ENCODE assay signal across 12 mouse cellular contexts in genomic region chr7:133571927-133572326, GRCm38 (mm10). TPM values are rescaled to one million over a fixed set of nuclear protein-coding genes. Genes with fewer than 3 reads are reported as not detected.
A peak's percentile ranks its signal among the peaks of the same experiment; 100 is the strongest.
DNase-seq lines count a peak whose midpoint lies in the region; TF ChIP-seq lines count a peak whose summit lies in the region.
"Had no signal": no experiment of that assay in that cellular context is flagged by ENCODE, and none has a peak within 500 bp of the region (broad histone marks: within the 10 kb centered on the region; RNA-seq: fewer than 3 reads in every experiment).

No protein-coding gene starts in this region.

- no peaks in the 10 kb centered on the region for H3K9me3 ChIP-seq in MEL (replicated peaks; ENCODE audit: insufficient read depth, low read length)

- no peak overlapping the region for H3K9ac ChIP-seq in MEL (ENCODE audit: control insufficient read depth, low read depth, low read length, poor library complexity, severe bottlenecking)

- H3K4me3 ChIP-seq in MEL (ENCODE audit: control insufficient read depth in 1 of 2, insufficient read depth in 1 of 2, low read depth in 2 of 2, low read length in 2 of 2), result no peak overlapping the region

- peak; percentile 43 for DNase-seq in kidney, adult 9 months
- no peak for DNase-seq in kidney, adult 18-20 months
- peak; percentile 10 for DNase-seq in A20 (ENCODE audit: low read depth, low spot score)
- peak; percentile 41 for DNase-seq in MEL (ENCODE audit: low read depth, low spot score)
- DNase-seq in cerebellum, postnatal 14 days, result peak; percentile 62 to 65
- no peak for DNase-seq in urinary bladder, postnatal 4 days (ENCODE audit: low spot score in 2 of 2)
- DNase-seq in adrenal gland, adult 8-10 months, result no peak
- DNase-seq in thymus, postnatal 0 days (ENCODE audit: low spot score), result no peak
- DNase-seq: lung, postnatal 14 days had no signal

- no peak overlapping the region for H3K27ac ChIP-seq in MEL (ENCODE audit: control insufficient read depth, low read depth, low read length)

- TF ChIP-seq RAD21 in MEL (IDR thresholded peaks at IDR 0.05; ENCODE audit: low read depth, low read length), result peak; percentile 57

- TF ChIP-seq EP300 in MEL (IDR thresholded peaks at IDR 0.05; ENCODE audit: low read depth in 1 of 2, low read length in 2 of 2), result no peak

- TF ChIP-seq POLR2A in MEL (IDR thresholded peaks at IDR 0.05; ENCODE audit: control insufficient read depth in 1 of 2, insufficient read depth in 1 of 2, low read depth in 1 of 2, low read length in 2 of 2, poor library complexity in 1 of 2), result no peak

- no peaks in the 10 kb centered on the region for H3K79me2 ChIP-seq in MEL (ENCODE audit: control insufficient read depth, insufficient read depth, low read length, poor library complexity)

- peak in 2 of 3 experiments; percentile 3 to 37; a peak in 2 of 6 replicates for TF ChIP-seq CTCF in MEL (IDR thresholded peaks at IDR 0.05 in 2 of 3, conservative IDR thresholded peaks at IDR 0.05 in 1 of 3; ENCODE audit: control insufficient read depth in 1 of 3, insufficient read depth in 1 of 3, low read depth in 2 of 3, low read length in 3 of 3, poor library complexity in 1 of 3, severe bottlenecking in 1 of 3)

- H3K27me3 ChIP-seq in MEL (ENCODE audit: control insufficient read depth in 1 of 2, insufficient read depth in 2 of 2, low read length in 2 of 2), result no peaks in the 10 kb centered on the region

- peaks cover 0 to 9% of the 10 kb centered on the region in 2 experiments; a peak in 1 of 4 replicates for H3K4me1 ChIP-seq in MEL (ENCODE audit: control insufficient read depth in 1 of 2, insufficient read depth in 2 of 2, low read length in 2 of 2)

- H3K36me3 ChIP-seq in MEL (ENCODE audit: control insufficient read depth in 1 of 2, insufficient read depth in 2 of 2, low read length in 2 of 2), result peaks cover 0 to 5% of the 10 kb centered on the region in 2 experiments; a peak in 1 of 4 replicates

TF ChIP-seq in MEL, 35 proteins besides CTCF, POLR2A, EP300 and RAD21:
- TF ChIP-seq SMC3 (IDR thresholded peaks at IDR 0.05; ENCODE audit: low read depth, low read length), result peak; percentile 43
- TF ChIP-seq NRF1 (IDR thresholded peaks at IDR 0.05; ENCODE audit: insufficient read depth, low read depth, low read length, poor library complexity, severe bottlenecking), result no peak
- TF ChIP-seq ZNF384 (IDR thresholded peaks at IDR 0.05; ENCODE audit: low read depth, low read length), result peak; percentile 97
- TF ChIP-seq ZC3H11A (IDR thresholded peaks at IDR 0.05; ENCODE audit: low read depth, low read length), result peak; percentile 30; the same call in 1 of the 2 replicates
TF ChIP-seq in MEL: peak in this region for 3.

RNA-seq across cellular contexts. Expression of gene Tex36, which starts 30.0 kb away (rescaled TPM):
- total RNA-seq in MEL (2012; rRNA removed), result not detected in 2 replicates
- not detected for polyA plus RNA-seq in MEL (2012; ENCODE audit: insufficient read depth in 1 of 2, insufficient read length in 2 of 2, low read depth in 1 of 2, low replicate concordance in 2 of 2, missing spikeins in 1 of 2)
- total RNA-seq in adrenal gland, adult 8-10 months (2022), result not detected
- polyA plus RNA-seq in thymus, postnatal 0 days (2015; fragmentation: Nextera tagmentation; extraction: Ambion mirVana), result not detected in 2 replicates
- total RNA-seq: heart, postnatal 10 days; left cerebral cortex, adult 8-10 months had no signal
- polyA plus RNA-seq: neural tube, embryonic 14.5 days had no signal

Comparison
In these comparisons a context has a peak if more than half of its experiments do, and no peak if none do; other contexts are left out.
1. DNase-seq: peak in kidney, adult 9 months (single experiment), A20 (single experiment), MEL (single experiment) and cerebellum, postnatal 14 days (2 of 2); none in kidney, adult 18-20 months (single experiment), urinary bladder, postnatal 4 days (0 of 2), adrenal gland, adult 8-10 months (single experiment) and thymus, postnatal 0 days (single experiment).